Mouse (Mus musculus) neural tube, embryonic 12.5 days (tissue): Measurements from ENCODE around the gene Socs2. TPM values are rescaled to one million over a fixed set of nuclear protein-coding genes. Genes with fewer than 3 reads are reported as not detected.

Experiments used
- ATAC-seq: fragments of 200-750 bp; cut with Nextera tagmentation; 2 replicates; pipeline ENCODE4 v1.8.0; 2017; ENCODE audit warnings: low read depth, mild to moderate bottlenecking, moderate TSS enrichment, moderate library complexity; ENCODE audit not compliant: low FRiP score
- H3K27ac ChIP-seq: fragments of 300-500 bp; sonication (generic); 2 replicates; pipeline ENCODE4 v1.5.1; 2016
- H3K27me3 ChIP-seq: fragments of 300-500 bp; sonication (generic); replicated peaks from 2 replicates; pipeline ENCODE4 v1.6.1; 2016; ENCODE audit warnings: mild to moderate bottlenecking
- H3K36me3 ChIP-seq: fragments of 300-500 bp; sonication (generic); 2 replicates; pipeline ENCODE4 v1.6.1; 2016; ENCODE audit warnings: mild to moderate bottlenecking
- H3K4me1 ChIP-seq: fragments of 300-500 bp; sonication (generic); 2 replicates; pipeline ENCODE4 v1.6.1; 2016
- H3K4me2 ChIP-seq: fragments of 300-500 bp; sonication (generic); replicated peaks from 2 replicates; pipeline ENCODE4 v1.6.1; 2016; ENCODE audit warnings: mild to moderate bottlenecking
- H3K4me3 ChIP-seq: fragments of 300-500 bp; sonication (generic); 2 replicates; pipeline ENCODE4 v1.5.1; 2016
- H3K9ac ChIP-seq: fragments of 300-500 bp; sonication (generic); 2 replicates; pipeline ENCODE4 v1.6.1; 2016; ENCODE audit warnings: mild to moderate bottlenecking
- H3K9me3 ChIP-seq: fragments of 300-500 bp; sonication (generic); 2 replicates; pipeline ENCODE4 v1.6.1; 2016; ENCODE audit warnings: mild to moderate bottlenecking
- WGBS: fragments of 180-500 bp; shearing (Covaris S2); methylation state at CpG from one replicate; pipeline ENCODE4 v1.1.7; 2016; 5-methylcytosine and 5-hydroxymethylcytosine counted together
- polyA plus RNA-seq: library from polyadenylated mRNA; unstranded; fragments of >200 nt; fragmentation: Nextera tagmentation; extraction: Ambion mirVana; gene quantifications from 2 replicates; pipeline ENCODE4 v1.2.1, GENCODE M21; 2016

Socs2 gene
- polyA plus RNA-seq, 1 experiment from 2014 or later: 97.9 TPM

DNA sequence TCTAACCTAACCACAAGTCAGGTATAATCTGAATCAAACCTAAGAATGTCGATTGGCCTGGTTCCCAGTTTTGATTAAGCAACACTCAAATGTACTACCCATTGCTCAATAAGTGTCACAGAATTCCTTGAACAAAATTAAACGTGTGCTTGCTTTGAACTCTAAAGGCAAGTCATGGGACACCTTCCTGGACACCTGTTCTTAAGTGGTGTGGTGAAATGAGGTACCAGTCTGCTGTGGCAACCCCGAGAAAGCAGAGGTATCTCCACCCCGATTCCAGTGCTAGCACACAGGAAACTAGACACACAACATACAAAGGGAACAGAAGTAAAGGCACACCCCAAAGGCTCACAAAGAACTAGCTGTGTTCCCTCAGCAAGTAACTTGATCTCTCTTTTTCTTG is 31.2 kb downstream of the Socs2 start:
- H3K9ac ChIP-seq: no peak overlapping the region
- no peaks in the 10 kb centered on the region for H3K4me1 ChIP-seq
- no peak overlapping the region for H3K4me3 ChIP-seq
- no peaks in the 10 kb centered on the region for H3K27me3 ChIP-seq
- no peak overlapping the region for H3K4me2 ChIP-seq
- ATAC-seq: no peak
- no peaks in the 10 kb centered on the region for H3K36me3 ChIP-seq
- WGBS: 86% methylated on average over 4 of the region's 4 CpGs
- no peak overlapping the region for H3K27ac ChIP-seq
- H3K9me3 ChIP-seq: 0 out of 2 replicates have a peak, but pooled peaks cover 3% of the 10 kb centered on the region

DNA sequence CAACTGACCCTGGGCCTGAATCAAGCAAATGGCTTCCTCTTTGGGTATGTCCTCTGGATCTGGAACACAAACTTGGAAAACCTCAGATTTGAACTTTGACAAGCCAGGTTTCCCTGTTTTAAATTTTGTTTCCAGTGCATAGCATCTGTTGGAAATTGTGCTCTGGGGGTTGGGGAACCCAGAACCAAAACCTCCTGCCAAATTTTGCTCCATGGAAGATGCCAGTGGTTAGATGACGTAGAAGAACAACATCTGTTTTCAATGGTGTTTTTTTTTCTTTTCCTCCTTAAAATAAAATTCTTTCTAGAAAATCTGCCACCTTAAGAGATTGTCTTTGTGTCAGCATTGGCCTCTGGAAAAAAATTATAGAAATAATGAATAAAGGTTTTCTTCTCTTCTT is 31.9 kb downstream of the Socs2 start:
- Histone ChIP-seq H3K4me2 (no peak overlapping the region), H3K9me3 (0 out of 2 replicates have a peak, but pooled peaks cover 8% of the 10 kb centered on the region), H3K9ac (no peak overlapping the region), H3K36me3 (no peaks in the 10 kb centered on the region), H3K27ac (no peak overlapping the region), H3K4me3 (no peak overlapping the region), H3K27me3 (no peaks in the 10 kb centered on the region), H3K4me1 (no peaks in the 10 kb centered on the region)
- no peak for ATAC-seq
- 89% methylated on average over 1 of the region's 1 CpGs for WGBS

DNA sequence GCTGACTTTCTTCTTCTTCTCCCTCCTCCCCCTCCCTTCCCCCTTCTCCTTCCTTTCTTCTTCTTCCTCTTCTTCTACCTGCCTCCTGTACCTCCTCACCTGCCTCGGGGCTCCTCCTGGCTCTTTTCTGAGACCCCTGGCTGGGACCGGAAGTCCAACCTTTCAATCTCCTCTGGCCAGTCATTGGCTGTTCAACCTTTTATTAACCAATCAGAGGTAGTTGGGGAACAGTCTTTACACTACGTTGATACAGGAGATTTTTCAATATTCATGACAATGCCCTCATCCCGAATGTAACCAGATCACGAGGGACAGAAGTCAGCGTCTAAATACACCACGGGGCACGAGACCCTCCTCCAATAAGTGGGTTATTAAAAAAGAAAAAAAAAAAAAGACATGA is 32.5 kb downstream of the Socs2 start:
- Histone ChIP-seq H3K27me3 (no peaks in the 10 kb centered on the region), H3K4me1 (no peaks in the 10 kb centered on the region), H3K9me3 (0 out of 2 replicates have a peak, but pooled peaks cover 8% of the 10 kb centered on the region), H3K36me3 (no peaks in the 10 kb centered on the region), H3K9ac (no peak overlapping the region), H3K4me2 (no peak overlapping the region), H3K27ac (no peak overlapping the region), H3K4me3 (no peak overlapping the region)
- no peak for ATAC-seq
- WGBS: 88% methylated on average over 8 of the region's 8 CpGs

DNA sequence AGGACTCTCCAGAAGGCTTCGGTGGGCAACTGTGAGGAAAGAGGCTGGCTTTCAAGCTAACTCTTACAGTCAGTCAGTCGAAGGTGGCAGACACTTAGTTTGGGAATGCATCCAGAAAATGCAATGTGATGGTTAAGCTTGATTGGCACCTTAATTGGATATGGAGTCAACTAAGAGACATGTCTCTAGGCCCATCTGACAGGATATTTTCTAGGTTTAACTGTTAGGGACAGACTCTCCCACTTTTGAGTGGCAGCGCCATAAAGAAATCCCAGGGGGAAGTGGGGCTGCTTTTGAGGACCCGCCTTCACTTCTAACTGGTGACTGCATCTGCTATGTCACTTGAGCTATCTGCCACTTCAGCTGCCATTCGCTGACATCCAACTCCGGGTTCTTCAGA is 43.6 kb downstream of the Socs2 start:
- Histone ChIP-seq H3K27me3 (no peaks in the 10 kb centered on the region), H3K9me3 (no peaks in the 10 kb centered on the region), H3K4me1 (no peaks in the 10 kb centered on the region), H3K4me3 (no peak overlapping the region), H3K36me3 (no peaks in the 10 kb centered on the region), H3K27ac (no peak overlapping the region), H3K4me2 (no peak overlapping the region), H3K9ac (no peak overlapping the region)
- no peak for ATAC-seq
- WGBS: 96% methylated on average over 6 of the region's 6 CpGs

DNA sequence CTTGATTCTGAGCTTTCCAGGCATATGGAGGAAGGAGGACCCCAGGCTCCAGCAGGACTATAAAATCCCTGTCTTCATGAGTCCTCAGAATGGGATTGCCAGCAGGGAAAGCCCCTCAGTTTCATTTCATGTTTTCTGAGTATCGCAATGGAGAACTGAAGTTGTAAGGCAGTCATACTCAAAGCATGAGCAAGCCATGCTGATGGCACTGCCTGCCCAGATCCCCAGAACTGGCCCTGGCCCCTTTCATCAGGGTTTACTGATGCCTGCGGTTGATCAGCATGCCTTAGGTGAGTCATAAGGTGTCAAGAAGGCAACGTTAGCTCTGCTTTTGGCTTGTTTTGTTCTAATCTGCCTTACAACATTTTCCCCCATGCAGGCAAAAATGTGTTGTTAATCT is 45.0 kb downstream of the Socs2 start:
- Histone ChIP-seq H3K4me3 (no peak overlapping the region), H3K4me2 (no peak overlapping the region), H3K9me3 (no peaks in the 10 kb centered on the region), H3K36me3 (no peaks in the 10 kb centered on the region), H3K9ac (no peak overlapping the region), H3K4me1 (no peaks in the 10 kb centered on the region), H3K27ac (no peak overlapping the region), H3K27me3 (no peaks in the 10 kb centered on the region)
- ATAC-seq: no peak
- WGBS: 86% methylated on average over 3 of the region's 3 CpGs

DNA sequence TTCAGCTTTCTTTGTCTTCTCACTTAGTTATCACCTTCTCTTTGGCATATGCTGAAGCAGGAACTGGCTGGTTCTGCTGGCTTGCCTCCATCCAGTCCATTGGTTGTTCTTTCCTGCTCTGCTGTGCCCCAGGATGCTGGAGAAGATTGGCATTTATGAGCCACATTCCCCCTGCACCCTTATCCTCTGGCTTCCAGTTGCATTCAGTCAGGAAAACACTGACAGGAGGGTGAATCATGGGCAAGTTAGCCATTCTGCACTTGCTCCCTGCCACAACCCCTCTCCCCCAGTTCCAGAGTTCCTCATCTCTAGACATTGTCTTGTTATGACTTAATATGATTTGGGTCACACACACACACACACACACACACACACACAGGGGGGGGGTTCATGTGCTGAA is 47.8 kb downstream of the Socs2 start:
- H3K4me3 ChIP-seq: no peak overlapping the region
- ATAC-seq: no peak

DNA sequence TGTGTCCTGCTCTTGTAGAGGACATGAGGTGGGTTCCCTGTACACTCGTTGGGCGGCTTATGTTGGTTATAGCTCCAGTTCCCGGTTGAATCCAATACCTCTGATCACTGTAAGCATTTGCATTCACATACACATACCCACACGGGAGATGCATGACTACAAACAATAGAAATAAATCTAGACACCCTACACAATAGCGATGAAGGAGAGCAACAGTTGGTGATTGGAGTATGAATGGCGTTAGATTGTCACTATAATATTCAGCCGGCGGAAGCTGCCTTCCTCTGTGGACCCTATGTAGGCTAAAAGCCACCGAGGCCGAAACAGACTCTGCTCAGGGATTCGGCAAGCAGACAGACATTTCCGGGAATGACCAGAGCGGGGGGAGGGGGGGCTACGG is 48.8 kb downstream of the Socs2 start:
- H3K9ac ChIP-seq: no peak overlapping the region
- ATAC-seq: no peak
- no peak overlapping the region for H3K27ac ChIP-seq
- H3K9me3 ChIP-seq: 0 out of 2 replicates have a peak, but pooled peaks cover 6% of the 10 kb centered on the region
- no peak overlapping the region for H3K4me2 ChIP-seq
- no peaks in the 10 kb centered on the region for H3K36me3 ChIP-seq
- WGBS: 91% methylated on average over 14 of the region's 14 CpGs
- H3K27me3 ChIP-seq: no peaks in the 10 kb centered on the region
- no peaks in the 10 kb centered on the region for H3K4me1 ChIP-seq
- H3K4me3 ChIP-seq: no peak overlapping the region

More for the DNA sequence above, 47.8 kb downstream of the Socs2 start:
- H3K36me3 ChIP-seq: no peaks in the 10 kb centered on the region
- H3K9me3 ChIP-seq: 0 out of 2 replicates have a peak, but pooled peaks cover 6% of the 10 kb centered on the region
- no peak overlapping the region for H3K27ac ChIP-seq
- H3K4me1 ChIP-seq: no peaks in the 10 kb centered on the region
- H3K9ac ChIP-seq: no peak overlapping the region
- no peak overlapping the region for H3K4me2 ChIP-seq
- H3K27me3 ChIP-seq: no peaks in the 10 kb centered on the region

DNA sequence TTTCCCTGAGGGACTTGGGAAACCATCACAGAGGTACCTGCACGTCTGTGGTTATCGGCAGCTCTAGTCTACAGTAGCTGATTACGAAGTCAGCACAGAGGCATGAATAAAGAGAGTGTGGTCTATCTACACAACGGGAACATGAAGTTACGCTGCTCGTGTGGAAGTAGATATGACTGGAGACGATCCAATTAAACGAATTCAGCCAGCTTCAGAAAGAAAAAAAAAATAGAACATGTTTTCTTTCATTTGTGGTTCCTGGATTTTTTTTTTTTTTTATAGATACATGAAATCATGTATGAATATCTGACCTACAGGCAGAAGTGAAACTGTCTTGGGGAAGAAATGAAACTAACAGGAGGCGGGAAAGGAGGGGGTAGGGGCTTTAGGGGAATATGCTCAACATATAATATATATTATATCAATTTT is 49.3 kb downstream of the Socs2 start:
- 93% methylated on average over 9 of the region's 9 CpGs for WGBS
- Histone ChIP-seq H3K36me3 (no peaks in the 10 kb centered on the region), H3K27me3 (no peaks in the 10 kb centered on the region), H3K4me1 (no peaks in the 10 kb centered on the region), H3K9me3 (0 out of 2 replicates have a peak, but pooled peaks cover 6% of the 10 kb centered on the region), H3K4me2 (no peak overlapping the region), H3K4me3 (no peak overlapping the region), H3K9ac (no peak overlapping the region), H3K27ac (no peak overlapping the region)
- ATAC-seq: no peak

DNA sequence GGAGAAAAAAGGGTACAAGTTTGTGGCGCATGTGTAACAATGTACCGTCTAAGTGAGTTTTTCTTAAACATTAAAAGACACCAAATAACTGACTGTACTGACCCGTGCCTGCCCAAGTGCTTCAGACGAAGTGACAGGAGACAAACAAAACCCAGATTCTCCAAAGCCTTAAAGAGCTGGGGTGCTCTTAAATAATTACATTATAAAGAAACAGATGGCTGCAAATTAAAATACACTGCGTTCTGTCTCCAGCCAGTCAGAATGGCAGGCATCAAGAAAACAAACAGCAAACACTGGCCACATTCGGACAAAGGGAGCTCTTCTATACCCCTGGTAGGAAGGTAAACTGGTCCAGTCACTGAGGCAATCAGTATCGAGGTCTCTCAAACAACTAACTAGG is 49.7 kb downstream of the Socs2 start:
- Histone ChIP-seq H3K9ac (no peak overlapping the region), H3K4me3 (no peak overlapping the region), H3K36me3 (no peaks in the 10 kb centered on the region), H3K27ac (no peak overlapping the region), H3K27me3 (no peaks in the 10 kb centered on the region), H3K4me2 (no peak overlapping the region), H3K9me3 (0 out of 2 replicates have a peak, but pooled peaks cover 6% of the 10 kb centered on the region), H3K4me1 (no peaks in the 10 kb centered on the region)
- 81% methylated on average over 7 of the region's 7 CpGs for WGBS
- ATAC-seq: no peak

DNA sequence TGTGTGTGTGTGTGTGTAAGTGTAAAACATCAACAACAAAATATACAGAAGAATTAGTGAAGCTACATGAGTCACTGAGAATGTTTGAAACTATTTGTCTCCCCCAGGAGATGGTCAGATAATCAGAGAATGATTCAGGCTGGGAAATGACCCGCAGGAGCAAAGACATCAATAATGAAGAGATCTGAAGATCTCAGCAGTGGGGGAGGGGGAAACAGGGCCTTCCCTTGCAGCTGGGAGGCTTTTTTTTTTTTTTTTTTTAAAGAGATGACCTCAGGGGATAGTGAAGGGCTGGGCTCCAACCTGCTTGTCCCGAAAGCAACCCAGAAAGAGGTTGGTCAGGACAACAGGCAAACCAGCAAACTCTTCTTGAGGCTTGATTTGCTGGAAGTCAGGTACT is 54.7 kb downstream of the Socs2 start:
- H3K36me3 ChIP-seq: no peaks in the 10 kb centered on the region
- ATAC-seq: no peak
- H3K27ac ChIP-seq: no peak overlapping the region
- 25% methylated on average over 2 of the region's 2 CpGs for WGBS
- H3K4me3 ChIP-seq: no peak overlapping the region
- no peaks in the 10 kb centered on the region for H3K4me1 ChIP-seq
- 0 out of 2 replicates have a peak, but pooled peaks cover 6% of the 10 kb centered on the region for H3K9me3 ChIP-seq
- H3K27me3 ChIP-seq: no peaks in the 10 kb centered on the region
- no peak overlapping the region for H3K9ac ChIP-seq
- H3K4me2 ChIP-seq: no peak overlapping the region

DNA sequence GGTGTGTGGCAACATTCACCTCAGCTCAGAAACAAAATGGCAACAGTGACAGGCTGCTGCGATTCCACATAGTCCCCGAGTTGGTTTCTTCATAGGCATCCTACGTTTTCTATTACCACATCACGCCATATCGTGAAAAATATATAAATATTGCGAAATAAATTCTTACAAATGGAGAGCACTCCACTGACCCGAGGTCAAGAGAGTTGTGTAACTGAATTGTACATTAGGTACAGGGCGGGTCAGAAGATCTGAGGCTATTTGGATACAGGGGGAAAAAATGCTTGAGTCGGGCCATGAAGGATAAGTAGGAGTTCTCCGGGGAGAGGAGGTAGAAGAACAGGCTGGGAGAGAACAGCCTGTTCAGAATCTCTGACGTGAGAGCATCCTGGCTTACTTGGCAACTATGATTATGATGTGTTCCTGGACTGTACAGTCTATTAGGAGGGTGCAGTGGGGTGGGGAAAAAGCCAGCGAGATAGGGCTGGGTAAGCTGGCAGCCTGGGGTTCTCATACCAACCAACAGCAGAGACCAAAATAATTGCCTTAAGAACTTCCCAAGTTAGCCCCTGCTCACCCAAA is 55.6 kb downstream of the Socs2 start:
- Histone ChIP-seq H3K9me3 (0 out of 2 replicates have a peak, but pooled peaks cover 6% of the 10 kb centered on the region), H3K27me3 (no peaks in the 10 kb centered on the region), H3K4me1 (no peaks in the 10 kb centered on the region), H3K9ac (no peak overlapping the region), H3K4me2 (no peak overlapping the region), H3K27ac (no peak overlapping the region), H3K36me3 (no peaks in the 10 kb centered on the region), H3K4me3 (no peak overlapping the region)
- 91% methylated on average over 12 of the region's 12 CpGs for WGBS
- ATAC-seq: no peak

DNA sequence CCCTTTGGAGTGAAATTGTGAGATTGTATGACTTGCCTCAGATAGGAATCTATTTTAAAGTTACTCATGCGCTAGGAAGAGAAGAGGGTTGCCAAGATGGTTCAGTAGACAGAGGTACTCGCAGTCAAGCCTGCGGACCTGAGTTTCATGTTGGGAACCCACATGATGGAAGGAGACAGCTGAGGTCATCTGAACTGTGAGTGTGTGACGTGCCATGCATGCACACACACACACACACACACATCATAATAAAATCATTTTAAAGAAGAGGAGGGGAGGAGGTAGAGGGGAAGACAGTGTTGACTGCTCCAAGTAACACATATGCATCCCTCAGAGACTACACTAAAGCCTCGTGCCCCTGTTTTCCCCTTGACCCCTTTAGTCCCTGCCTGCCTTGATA is 56.9 kb downstream of the Socs2 start:
- H3K9ac ChIP-seq: no peak overlapping the region
- 0 out of 2 replicates have a peak, but pooled peaks cover 3% of the 10 kb centered on the region for H3K9me3 ChIP-seq
- no peak for ATAC-seq
- no peaks in the 10 kb centered on the region for H3K4me1 ChIP-seq
- no peaks in the 10 kb centered on the region for H3K27me3 ChIP-seq
- no peak overlapping the region for H3K4me3 ChIP-seq
- WGBS: 86% methylated on average over 5 of the region's 5 CpGs
- H3K4me2 ChIP-seq: no peak overlapping the region
- H3K36me3 ChIP-seq: no peaks in the 10 kb centered on the region
- H3K27ac ChIP-seq: no peak overlapping the region

DNA sequence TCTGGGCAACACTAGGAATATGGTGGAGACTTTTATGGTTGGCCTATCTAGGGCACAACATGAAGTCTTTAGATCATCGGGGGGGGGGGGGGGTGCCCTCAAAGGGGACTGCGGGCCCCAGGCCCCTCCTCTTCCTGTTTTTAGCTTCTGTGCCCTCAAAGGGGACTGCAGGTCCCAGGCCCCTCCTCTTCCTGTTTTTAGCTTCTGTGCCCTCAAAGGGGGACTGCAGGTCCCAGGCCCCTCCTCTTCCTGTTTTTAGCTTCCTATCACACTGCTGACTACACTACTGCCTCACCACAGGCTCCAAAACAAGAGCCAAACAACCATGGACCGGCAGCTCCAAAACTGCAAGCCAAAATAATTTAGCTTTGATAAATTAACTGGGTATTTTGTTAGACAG is 59.3 kb downstream of the Socs2 start:
- 92% methylated on average over 3 of the region's 3 CpGs for WGBS
- Histone ChIP-seq H3K36me3 (no peaks in the 10 kb centered on the region), H3K9me3 (no peaks in the 10 kb centered on the region), H3K27ac (no peak overlapping the region), H3K4me2 (no peak overlapping the region), H3K27me3 (no peaks in the 10 kb centered on the region), H3K4me3 (no peak overlapping the region), H3K9ac (no peak overlapping the region), H3K4me1 (no peaks in the 10 kb centered on the region)
- ATAC-seq: no peak
